Mouse (Mus musculus): Measurements from ENCODE around the gene Kank4. TPM values are rescaled to one million over a fixed set of nuclear protein-coding genes. Genes with fewer than 3 reads are reported as not detected.

Gene Kank4
- polyA plus RNA-seq, 1 experiment, result 0.08 TPM

DNA sequence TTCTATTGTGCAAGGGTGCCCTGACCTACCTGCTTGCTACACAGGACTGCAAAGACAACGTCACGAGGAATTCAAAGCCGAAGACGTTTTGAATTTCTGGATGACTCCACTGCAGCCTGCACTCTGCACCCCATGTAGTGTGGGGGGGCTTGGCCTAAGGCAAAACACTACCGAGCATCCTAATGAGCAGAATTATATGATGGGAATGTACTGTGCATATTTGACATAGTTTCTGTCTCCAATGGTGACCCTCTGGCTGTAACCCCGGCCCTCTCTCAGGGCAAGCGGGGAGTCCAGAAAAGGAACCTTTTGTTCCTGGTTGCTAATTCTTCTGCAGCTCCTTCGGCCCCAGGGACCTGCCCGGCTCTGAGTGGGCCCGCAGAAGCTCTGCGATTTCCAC is 61.2 kb downstream of the Kank4 start:
- 76% methylated on average over 11 of the region's 11 CpGs for WGBS
- Histone ChIP-seq H3K27me3 (ENCODE audit: control insufficient read depth, insufficient read depth, low read length) (no peaks in the 10 kb centered on the region), H3K27ac (ENCODE audit: insufficient read depth, low read depth, low read length) (no peak overlapping the region), H3K4me3 (ENCODE audit: low read depth, low read length) (no peak overlapping the region), H3K36me3 (ENCODE audit: control insufficient read depth, insufficient read depth, low read length) (no peaks in the 10 kb centered on the region), H3K4me1 (ENCODE audit: control insufficient read depth, insufficient read depth, insufficient read length, low read length) (no peaks in the 10 kb centered on the region)
- TF ChIP-seq CTCF (IDR thresholded peaks at IDR 0.05; ENCODE audit: extremely low read depth, insufficient read length, insufficient replicate concordance, low read depth, low read length) (no peak), POLR2A (IDR thresholded peaks at IDR 0.05; ENCODE audit: low read depth, low read length) (no peak)

DNA sequence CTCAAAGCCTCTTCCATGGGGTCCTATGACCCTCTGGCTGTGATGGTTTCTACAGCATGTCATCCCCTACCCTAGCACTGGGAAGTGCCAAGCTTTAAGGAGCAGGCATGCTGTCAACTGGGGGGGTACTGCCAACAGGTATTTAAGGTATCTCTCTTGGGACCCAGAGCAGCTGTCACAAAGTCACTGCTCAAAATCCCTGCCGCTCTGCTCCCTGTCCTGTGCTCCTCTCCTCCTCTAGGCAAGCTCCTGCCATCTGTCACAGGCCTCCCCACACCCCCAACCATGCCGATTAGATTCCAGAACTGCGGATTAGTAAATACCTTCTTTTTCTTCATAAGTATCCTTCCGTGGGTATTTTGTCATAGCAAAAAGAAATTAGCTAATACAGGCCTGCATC is 62.9 kb downstream of the Kank4 start:
- Histone ChIP-seq H3K4me1 (ENCODE audit: control insufficient read depth, insufficient read depth, insufficient read length, low read length) (no peaks in the 10 kb centered on the region), H3K4me3 (ENCODE audit: low read depth, low read length) (no peak overlapping the region), H3K36me3 (ENCODE audit: control insufficient read depth, insufficient read depth, low read length) (no peaks in the 10 kb centered on the region), H3K27me3 (ENCODE audit: control insufficient read depth, insufficient read depth, low read length) (no peaks in the 10 kb centered on the region), H3K27ac (ENCODE audit: insufficient read depth, low read depth, low read length) (no peak overlapping the region)
- 88% methylated on average over 4 of the region's 4 CpGs for WGBS
- TF ChIP-seq CTCF (IDR thresholded peaks at IDR 0.05; ENCODE audit: extremely low read depth, insufficient read length, insufficient replicate concordance, low read depth, low read length) (no peak), POLR2A (IDR thresholded peaks at IDR 0.05; ENCODE audit: low read depth, low read length) (no peak)

DNA sequence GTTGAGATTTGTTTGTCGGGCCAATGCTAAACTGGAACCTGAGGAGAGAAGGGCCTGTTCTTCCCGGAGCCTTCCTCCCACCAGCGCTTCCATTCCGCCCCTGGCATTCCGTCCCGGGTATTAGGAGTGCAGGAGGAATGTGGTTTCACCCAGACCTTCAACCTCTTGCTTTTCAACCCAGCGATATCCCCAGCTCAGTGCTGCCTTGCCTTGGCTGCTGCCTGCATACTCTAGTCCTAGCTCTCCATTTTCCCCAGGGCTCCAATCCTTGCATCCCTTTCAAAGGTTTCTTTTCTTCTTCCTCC is 73.5 kb downstream of the Kank4 start:
- WGBS, result 34% methylated on average over 7 of the region's 7 CpGs
- Histone ChIP-seq H3K4me3 (ENCODE audit: low read depth, low read length) (no peak overlapping the region), H3K27me3 (ENCODE audit: control insufficient read depth, insufficient read depth, low read length) (no peaks in the 10 kb centered on the region), H3K4me1 (ENCODE audit: control insufficient read depth, insufficient read depth, insufficient read length, low read length) (no peaks in the 10 kb centered on the region), H3K27ac (ENCODE audit: insufficient read depth, low read depth, low read length) (no peak overlapping the region), H3K36me3 (ENCODE audit: control insufficient read depth, insufficient read depth, low read length) (no peaks in the 10 kb centered on the region)
- TF ChIP-seq CTCF (IDR thresholded peaks at IDR 0.05; ENCODE audit: extremely low read depth, insufficient read length, insufficient replicate concordance, low read depth, low read length) (no peak), POLR2A (IDR thresholded peaks at IDR 0.05; ENCODE audit: low read depth, low read length) (no peak)

GRCm38 (mm10) chr4:98743209-98743905 is 74.0 kb downstream of the Kank4 start:
- TF ChIP-seq POLR2A (IDR thresholded peaks at IDR 0.05; ENCODE audit: low read depth, low read length) (no peak), CTCF (IDR thresholded peaks at IDR 0.05; ENCODE audit: extremely low read depth, insufficient read length, insufficient replicate concordance, low read depth, low read length) (no peak)
- Histone ChIP-seq H3K4me3 (ENCODE audit: low read depth, low read length) (no peak overlapping the region), H3K4me1 (ENCODE audit: control insufficient read depth, insufficient read depth, insufficient read length, low read length) (no peaks in the 10 kb centered on the region), H3K36me3 (ENCODE audit: control insufficient read depth, insufficient read depth, low read length) (no peaks in the 10 kb centered on the region), H3K27me3 (ENCODE audit: control insufficient read depth, insufficient read depth, low read length) (no peaks in the 10 kb centered on the region), H3K27ac (ENCODE audit: insufficient read depth, low read depth, low read length) (no peak overlapping the region)
- 77% methylated on average over 3 of the region's 3 CpGs for WGBS

DNA sequence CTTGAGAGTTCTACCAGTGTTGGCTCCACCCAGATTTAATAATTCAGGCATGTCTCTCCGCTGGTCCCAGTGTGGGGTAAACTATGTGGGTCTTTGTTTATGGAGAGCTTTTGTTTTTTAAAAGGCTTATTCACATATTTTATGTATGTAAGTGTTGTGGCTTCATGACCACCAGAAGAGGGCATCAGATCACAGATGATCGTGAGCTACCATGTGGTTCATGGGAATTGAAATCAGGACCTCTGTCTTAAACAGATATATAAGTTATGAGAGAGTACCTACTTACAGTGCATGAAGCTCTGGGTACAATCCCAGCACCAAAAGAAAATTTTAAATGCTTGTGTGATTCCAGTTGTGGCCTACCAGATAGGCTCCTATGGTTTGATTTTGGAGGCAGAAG is 77.6 kb downstream of the Kank4 start:
- no peak overlapping the region for H3K4me3 ChIP-seq (ENCODE audit: low read depth, low read length)
- 30% methylated on average over 2 of the region's 2 CpGs for WGBS
- no peaks in the 10 kb centered on the region for H3K27me3 ChIP-seq (ENCODE audit: control insufficient read depth, insufficient read depth, low read length)
- no peaks in the 10 kb centered on the region for H3K36me3 ChIP-seq (ENCODE audit: control insufficient read depth, insufficient read depth, low read length)
- no peak for TF ChIP-seq CTCF (IDR thresholded peaks at IDR 0.05; ENCODE audit: extremely low read depth, insufficient read length, insufficient replicate concordance, low read depth, low read length)
- TF ChIP-seq POLR2A (IDR thresholded peaks at IDR 0.05; ENCODE audit: low read depth, low read length), result no peak
- H3K4me1 ChIP-seq (ENCODE audit: control insufficient read depth, insufficient read depth, insufficient read length, low read length), result no peaks in the 10 kb centered on the region
- H3K27ac ChIP-seq (ENCODE audit: insufficient read depth, low read depth, low read length), result no peak overlapping the region

GRCm38 (mm10) chr4:98733660-98734059 is 83.7 kb downstream of the Kank4 start:
- H3K36me3 ChIP-seq (ENCODE audit: control insufficient read depth, insufficient read depth, low read length), result no peaks in the 10 kb centered on the region
- 92% methylated on average over 16 of the region's 16 CpGs for WGBS
- no peaks in the 10 kb centered on the region for H3K27me3 ChIP-seq (ENCODE audit: control insufficient read depth, insufficient read depth, low read length)
- H3K4me1 ChIP-seq (ENCODE audit: control insufficient read depth, insufficient read depth, insufficient read length, low read length), result no peaks in the 10 kb centered on the region
- TF ChIP-seq POLR2A (IDR thresholded peaks at IDR 0.05; ENCODE audit: low read depth, low read length), result no peak
- no peak for TF ChIP-seq CTCF (IDR thresholded peaks at IDR 0.05; ENCODE audit: extremely low read depth, insufficient read length, insufficient replicate concordance, low read depth, low read length)
- no peak overlapping the region for H3K4me3 ChIP-seq (ENCODE audit: low read depth, low read length)
- no peak overlapping the region for H3K27ac ChIP-seq (ENCODE audit: insufficient read depth, low read depth, low read length)

GRCm38 (mm10) chr4:98728716-98729115 is 88.6 kb downstream of the Kank4 start:
- H3K4me1 ChIP-seq (ENCODE audit: control insufficient read depth, insufficient read depth, insufficient read length, low read length), result no peaks in the 10 kb centered on the region
- H3K36me3 ChIP-seq (ENCODE audit: control insufficient read depth, insufficient read depth, low read length), result no peaks in the 10 kb centered on the region
- no peak overlapping the region for H3K4me3 ChIP-seq (ENCODE audit: low read depth, low read length)
- no peaks in the 10 kb centered on the region; the same call in 1 of the 2 replicates for H3K27me3 ChIP-seq (ENCODE audit: control insufficient read depth, insufficient read depth, low read length)
- H3K27ac ChIP-seq (ENCODE audit: insufficient read depth, low read depth, low read length), result no peak overlapping the region
- WGBS, result 29% methylated on average over 7 of the region's 7 CpGs
- no peak for TF ChIP-seq POLR2A (IDR thresholded peaks at IDR 0.05; ENCODE audit: low read depth, low read length)
- no peak for TF ChIP-seq CTCF (IDR thresholded peaks at IDR 0.05; ENCODE audit: extremely low read depth, insufficient read length, insufficient replicate concordance, low read depth, low read length)

Data from small intestine, adult 2 months (tissue).